Mouse (Mus musculus) R1 (cell line): Measurements from ENCODE around the gene Tor1b.
"Not testable (repeated sequence)": the region's sequence is repeated elsewhere in the genome, so short reads cannot be mapped to it uniquely, and the experiment has no call there.

Experiments
- DNase-seq: peaks from one replicate; pipeline ENCODE4 v3.0.0-alpha.2; 2018; ENCODE audit warnings: low read depth, low spot score

Gene Tor1b

GRCm38 (mm10) chr2:30930846-30931245, 21.9 kb upstream of the Tor1b start:
- DNase-seq = not testable (repeated sequence)

- DNase-seq = peak; percentile 85
Observed at GRCm38 (mm10) chr2:30931922-30932321, 20.8 kb upstream of the Tor1b start.

- no peak for DNase-seq
Observed at GRCm38 (mm10) chr2:30933032-30933431, 19.7 kb upstream of the Tor1b start.

GRCm38 (mm10) chr2:30933917-30934450, 18.8 kb upstream of the Tor1b start:
- peak; percentile 90 for DNase-seq

GRCm38 (mm10) chr2:30936808-30937207, 16.0 kb upstream of the Tor1b start:
- DNase-seq = peak; percentile 64

GRCm38 (mm10) chr2:30937731-30938130, 15.0 kb upstream of the Tor1b start:
- peak; percentile 80 for DNase-seq

GRCm38 (mm10) chr2:30938574-30938991, 14.2 kb upstream of the Tor1b start:
- peak; percentile 98 for DNase-seq

GRCm38 (mm10) chr2:30941586-30941985, 11.2 kb upstream of the Tor1b start:
- DNase-seq = no peak

- DNase-seq = peak; percentile 50
Observed at GRCm38 (mm10) chr2:30942116-30942515, 10.6 kb upstream of the Tor1b start.

GRCm38 (mm10) chr2:30942603-30943011, 10.2 kb upstream of the Tor1b start:
- peak; percentile 98 for DNase-seq

- DNase-seq = no peak
Observed at GRCm38 (mm10) chr2:30952457-30952823, 319 bp upstream of the Tor1b start.

GRCm38 (mm10) chr2:30954797-30955196, 2.0 kb downstream of the Tor1b start:
- DNase-seq = no peak

GRCm38 (mm10) chr2:30957511-30957910, 4.8 kb downstream of the Tor1b start:
- DNase-seq = no peak

GRCm38 (mm10) chr2:30958726-30959125, 6.0 kb downstream of the Tor1b start:
- no peak for DNase-seq

GRCm38 (mm10) chr2:30959856-30960255, 7.1 kb downstream of the Tor1b start:
- peak; percentile 39 for DNase-seq

- no peak for DNase-seq
Observed at GRCm38 (mm10) chr2:30962570-30963254, 10.0 kb downstream of the Tor1b start.

- no peak for DNase-seq
Observed at GRCm38 (mm10) chr2:30965627-30966026, 12.9 kb downstream of the Tor1b start.

GRCm38 (mm10) chr2:30966826-30967225, 14.1 kb downstream of the Tor1b start:
- no peak for DNase-seq

GRCm38 (mm10) chr2:30967352-30968327, 14.9 kb downstream of the Tor1b start, which contains the start of gene Tor1a:
Tor1a (minus strand) TSS chr2:30967933.
- DNase-seq = peak; percentile 94

GRCm38 (mm10) chr2:30981790-30982513, 29.2 kb downstream of the Tor1b start, which contains the start of the genes BC005624 and Usp20:
BC005624 (minus strand) TSS chr2:30982201.
Usp20 (plus strand) TSS chr2:30982279.
- peak; percentile 100 for DNase-seq

GRCm38 (mm10) chr2:30983024-30983423, 30.3 kb downstream of the Tor1b start:
- no peak for DNase-seq
